Mouse (Mus musculus): Measurements from ENCODE around the gene Epb41l2.

GRCm38 (mm10) chr10:25385811-25386580 is 26.4 kb downstream of the Epb41l2 start:
- TF ChIP-seq CTCF (IDR thresholded peaks at IDR 0.05; ENCODE audit: low read depth) (no peak), EP300 (IDR thresholded peaks at IDR 0.05; ENCODE audit: low read depth) (no peak)
